Mouse (Mus musculus): ENCODE measurements around the gene Stk36. TPM values are rescaled to one million over a fixed set of nuclear protein-coding genes. Genes with fewer than 3 reads are reported as not detected.

Gene Stk36
- 9.8 and 15.3 TPM in 2 replicates for polyA plus RNA-seq (2012; rRNA removed)
- 7.6 and 8.3 TPM in 2 replicates for polyA plus RNA-seq (2014; fragmentation: Nextera tagmentation; extraction: Ambion mirVana)

DNA sequence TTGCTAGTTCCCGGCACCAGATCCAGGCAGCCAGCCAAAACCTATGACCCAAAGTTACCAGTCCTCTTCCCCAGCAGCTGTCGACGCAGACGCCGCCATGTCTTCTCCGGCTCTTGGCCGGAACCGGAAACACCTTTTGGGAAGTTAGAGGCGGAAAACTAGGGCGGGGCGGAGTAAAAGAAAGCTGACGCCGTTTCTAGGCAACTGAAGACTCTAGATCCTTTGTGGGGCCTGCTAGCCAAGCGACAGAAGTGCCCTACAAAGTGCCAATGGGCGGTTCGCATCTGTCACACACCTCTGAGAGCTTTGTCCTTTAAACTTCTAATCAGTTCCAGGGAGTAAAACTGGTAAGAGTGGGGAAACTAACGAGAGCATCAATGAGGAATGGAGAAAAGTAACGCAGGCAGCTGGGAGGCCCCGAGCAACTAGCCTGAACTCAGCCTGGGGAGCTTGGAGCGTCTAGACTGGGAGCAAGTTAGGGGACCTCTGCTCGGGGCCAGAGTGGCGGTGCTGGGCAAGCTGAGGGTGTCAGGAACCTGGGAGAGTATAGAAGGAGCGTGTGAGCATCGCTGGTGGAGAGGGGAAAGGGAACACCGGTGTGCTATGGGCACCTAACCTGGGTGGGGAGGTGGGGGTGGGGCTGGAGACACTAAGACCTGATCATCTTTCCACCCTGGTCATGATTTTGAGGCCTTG lies at the start of gene Stk36, which contains the start of gene Rnf25:
Stk36 (plus strand) TSS at position 179 of the 696 bp plus-strand sequence.
Rnf25 (minus strand) TSS at position 131 of the 696 bp plus-strand sequence.
- Histone ChIP-seq H3K27ac (replicated peaks; ENCODE audit: low read depth, low read length) (no peak within 1 kb of the TSS), H3K9me3 (ENCODE audit: control insufficient read depth, low read length) (no peaks in the 10 kb centered on the region), H3K4me2 (replicated peaks; ENCODE audit: low read depth, low read length, severe bottlenecking) (peak within 1 kb of the TSS; percentile 78), H3K36me3 (ENCODE audit: control insufficient read depth, insufficient read depth, low read length) (peaks cover 26% of the 10 kb centered on the region), H3K9ac (ENCODE audit: low read depth, low read length, severe bottlenecking) (peak within 1 kb of the TSS; percentile 83), H3K27me3 (ENCODE audit: control insufficient read depth, insufficient read depth, low read length) (no peaks in the 10 kb centered on the region), H3K4me3 (replicated peaks; ENCODE audit: low read length) (peak within 1 kb of the TSS; percentile 84), H3K4me1 (ENCODE audit: control insufficient read depth, insufficient read depth, low read length) (peaks cover 11% of the 10 kb centered on the region)
- peak; percentile 86; the same call in 1 of the 2 replicates for TF ChIP-seq POLR2A (IDR thresholded peaks at IDR 0.05; ENCODE audit: borderline replicate concordance, extremely low read depth, insufficient read depth, insufficient read length)
- ATAC-seq (ENCODE audit: low FRiP score, low read depth) (peak; percentile 88), DNase-seq (ENCODE audit: low spot score) (peak; percentile 94)
- WGBS: 6% methylated on average over 25 of the region's 25 CpGs

GRCm38 (mm10) chr1:74559061-74559460 lies 42.2 kb upstream of the Stk36 start:
- WGBS: 75% methylated on average over 5 of the region's 5 CpGs
- Histone ChIP-seq H3K4me1 (ENCODE audit: control insufficient read depth, insufficient read depth, low read length) (no peaks in the 10 kb centered on the region), H3K4me3 (replicated peaks; ENCODE audit: low read length) (no peak overlapping the region), H3K4me2 (replicated peaks; ENCODE audit: low read depth, low read length, severe bottlenecking) (no peak overlapping the region), H3K27me3 (ENCODE audit: control insufficient read depth, insufficient read depth, low read length) (no peaks in the 10 kb centered on the region), H3K27ac (replicated peaks; ENCODE audit: low read depth, low read length) (no peak overlapping the region), H3K36me3 (ENCODE audit: control insufficient read depth, insufficient read depth, low read length) (peaks cover 7% of the 10 kb centered on the region; the same call in 1 of the 2 replicates), H3K9me3 (ENCODE audit: control insufficient read depth, low read length) (no peaks in the 10 kb centered on the region), H3K9ac (ENCODE audit: low read depth, low read length, severe bottlenecking) (no peak overlapping the region)
- ATAC-seq (ENCODE audit: low FRiP score, low read depth): no peak
- TF ChIP-seq POLR2A (IDR thresholded peaks at IDR 0.05; ENCODE audit: borderline replicate concordance, extremely low read depth, insufficient read depth, insufficient read length): no peak
- no peak for DNase-seq (ENCODE audit: low spot score)

DNA sequence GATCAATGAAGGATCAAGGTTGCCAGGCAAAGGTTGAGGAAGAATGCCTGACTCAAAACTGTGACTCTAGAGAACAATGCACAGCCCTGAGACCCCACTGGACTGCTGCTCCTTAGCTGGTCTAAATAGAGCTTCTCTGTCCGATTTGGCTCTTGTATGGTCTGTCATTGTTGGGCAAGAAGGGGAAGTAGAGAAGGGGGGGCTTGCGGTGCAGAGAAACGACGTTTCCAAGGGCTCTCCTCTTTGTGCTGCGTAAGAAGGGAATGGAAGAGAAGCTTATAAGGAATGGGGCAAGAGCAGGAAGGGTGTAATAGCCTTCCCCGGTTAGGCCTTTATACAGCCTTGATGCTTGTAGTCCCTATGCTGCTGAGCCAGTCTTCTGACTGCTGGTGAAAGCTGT lies 35.4 kb upstream of the Stk36 start:
- TF ChIP-seq POLR2A (IDR thresholded peaks at IDR 0.05; ENCODE audit: borderline replicate concordance, extremely low read depth, insufficient read depth, insufficient read length): no peak
- no peak overlapping the region for H3K27ac ChIP-seq (replicated peaks; ENCODE audit: low read depth, low read length)
- no peaks in the 10 kb centered on the region for H3K27me3 ChIP-seq (ENCODE audit: control insufficient read depth, insufficient read depth, low read length)
- DNase-seq (ENCODE audit: low spot score) (no peak), ATAC-seq (ENCODE audit: low FRiP score, low read depth) (no peak)
- no peak overlapping the region for H3K4me2 ChIP-seq (replicated peaks; ENCODE audit: low read depth, low read length, severe bottlenecking)
- no peaks in the 10 kb centered on the region for H3K4me1 ChIP-seq (ENCODE audit: control insufficient read depth, insufficient read depth, low read length)
- no peak overlapping the region for H3K4me3 ChIP-seq (replicated peaks; ENCODE audit: low read length)
- H3K36me3 ChIP-seq (ENCODE audit: control insufficient read depth, insufficient read depth, low read length): peaks cover 67% of the 10 kb centered on the region
- no peaks in the 10 kb centered on the region for H3K9me3 ChIP-seq (ENCODE audit: control insufficient read depth, low read length)
- WGBS: 93% methylated on average over 6 of the region's 6 CpGs
- no peak overlapping the region for H3K9ac ChIP-seq (ENCODE audit: low read depth, low read length, severe bottlenecking)

- no peaks in the 10 kb centered on the region for H3K4me1 ChIP-seq (ENCODE audit: control insufficient read depth, insufficient read depth, low read length)
- ATAC-seq (ENCODE audit: low FRiP score, low read depth): no peak
- TF ChIP-seq POLR2A (IDR thresholded peaks at IDR 0.05; ENCODE audit: borderline replicate concordance, extremely low read depth, insufficient read depth, insufficient read length): no peak
- no peak overlapping the region for H3K4me3 ChIP-seq (replicated peaks; ENCODE audit: low read length)
- no peak overlapping the region for H3K9ac ChIP-seq (ENCODE audit: low read depth, low read length, severe bottlenecking)
- no peaks in the 10 kb centered on the region for H3K27me3 ChIP-seq (ENCODE audit: control insufficient read depth, insufficient read depth, low read length)
- no peak overlapping the region for H3K27ac ChIP-seq (replicated peaks; ENCODE audit: low read depth, low read length)
- no peaks in the 10 kb centered on the region for H3K9me3 ChIP-seq (ENCODE audit: control insufficient read depth, low read length)
- no peak overlapping the region for H3K4me2 ChIP-seq (replicated peaks; ENCODE audit: low read depth, low read length, severe bottlenecking)
- DNase-seq (ENCODE audit: low spot score): no peak
- 88% methylated on average over 29 of the region's 29 CpGs for WGBS
- H3K36me3 ChIP-seq (ENCODE audit: control insufficient read depth, insufficient read depth, low read length): peaks cover 91% of the 10 kb centered on the region
These were observed 31.2 kb upstream of the Stk36 start for GRCm38 (mm10) chr1:74569739-74570719.

DNA sequence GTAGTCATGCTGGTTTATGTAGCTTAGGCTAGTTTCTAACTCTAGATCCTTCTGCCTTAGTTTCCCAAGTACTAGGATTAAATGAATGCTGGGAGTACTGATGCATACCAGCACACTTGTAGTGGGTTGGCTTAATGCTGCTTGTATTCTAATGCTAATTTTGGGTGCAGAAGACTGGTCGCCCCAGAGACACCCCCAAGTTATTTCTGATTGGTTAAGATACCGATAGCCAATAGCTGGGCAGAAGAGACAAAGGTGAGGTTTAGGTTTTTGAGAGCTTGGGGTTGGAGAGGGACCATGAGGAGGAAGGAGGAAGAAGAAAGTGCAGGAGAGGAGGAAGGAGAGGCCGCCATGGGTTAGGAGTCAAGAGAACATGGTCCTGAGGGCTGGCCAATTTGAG lies 18.6 kb upstream of the Stk36 start:
- no peak overlapping the region for H3K4me2 ChIP-seq (replicated peaks; ENCODE audit: low read depth, low read length, severe bottlenecking)
- ATAC-seq (ENCODE audit: low FRiP score, low read depth) (no peak), DNase-seq (ENCODE audit: low spot score) (no peak)
- H3K9me3 ChIP-seq (ENCODE audit: control insufficient read depth, low read length): no peaks in the 10 kb centered on the region
- H3K27me3 ChIP-seq (ENCODE audit: control insufficient read depth, insufficient read depth, low read length): no peaks in the 10 kb centered on the region
- TF ChIP-seq POLR2A (IDR thresholded peaks at IDR 0.05; ENCODE audit: borderline replicate concordance, extremely low read depth, insufficient read depth, insufficient read length): no peak
- WGBS: 82% methylated on average over 3 of the region's 3 CpGs
- H3K4me3 ChIP-seq (replicated peaks; ENCODE audit: low read length): no peak overlapping the region
- no peak overlapping the region for H3K27ac ChIP-seq (replicated peaks; ENCODE audit: low read depth, low read length)
- H3K36me3 ChIP-seq (ENCODE audit: control insufficient read depth, insufficient read depth, low read length): peaks cover 41% of the 10 kb centered on the region
- H3K9ac ChIP-seq (ENCODE audit: low read depth, low read length, severe bottlenecking): no peak overlapping the region
- H3K4me1 ChIP-seq (ENCODE audit: control insufficient read depth, insufficient read depth, low read length): peaks cover 8% of the 10 kb centered on the region; the same call in 1 of the 2 replicates
